Mouse (Mus musculus): ENCODE results near the gene Klhdc7b.

The Klhdc7b gene

DNA sequence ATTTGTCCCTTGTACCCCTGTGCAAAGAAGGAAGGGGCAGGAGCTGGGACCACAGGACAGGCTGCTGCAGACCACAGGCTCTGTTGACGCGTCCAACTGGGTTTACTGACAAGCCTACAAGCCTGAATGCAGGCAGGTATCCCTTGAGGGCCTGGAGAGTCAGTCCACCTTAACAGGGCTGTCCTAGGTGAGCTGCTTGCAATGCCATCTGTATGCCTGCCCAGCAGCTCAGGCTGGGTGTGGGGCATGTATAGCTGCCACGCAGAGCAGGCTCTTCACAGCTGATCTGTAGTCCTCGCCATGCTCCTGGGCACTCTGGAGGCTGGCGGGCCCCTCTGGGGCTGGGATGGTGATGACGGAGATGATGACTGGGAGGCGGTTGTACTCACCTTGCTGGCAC lies at the start of gene Klhdc7b:
Gene Klhdc7b (plus strand): TSS at position 301 of the 400 bp plus-strand sequence.
- CTCF ChIA-PET = no interaction called here

DNA sequence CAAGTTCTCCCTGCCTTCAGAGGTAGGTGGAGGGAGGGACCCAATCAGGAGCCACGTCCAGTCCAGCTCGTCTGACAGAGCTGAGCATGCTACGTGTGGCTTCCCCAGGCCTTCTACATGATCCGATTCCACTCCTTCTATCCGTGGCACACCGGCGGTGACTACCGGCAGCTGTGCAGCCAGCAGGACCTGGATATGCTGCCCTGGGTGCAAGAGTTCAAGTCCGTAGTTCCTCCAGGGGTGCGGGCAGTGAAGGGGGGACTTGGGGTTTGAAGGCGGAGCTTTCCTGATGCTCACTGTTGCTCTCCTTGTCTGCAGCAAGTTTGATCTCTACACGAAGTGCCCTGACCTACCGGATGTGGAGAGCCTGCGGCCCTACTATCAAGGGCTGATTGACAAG lies 48.3 kb upstream of the Klhdc7b start:
- CTCF ChIA-PET = no interaction called here

- CTCF ChIA-PET = interaction anchor here (0.6 to 0.7 kb wide), 2 partner anchors 16 to 122 kb away, joined by 3 read pairs; no protein-coding TSS in a partner anchor
Measured at GRCm38 (mm10) chr15:89339696-89340095, 45.0 kb upstream of the Klhdc7b start.

GRCm38 (mm10) chr15:89340136-89340535 lies 44.6 kb upstream of the Klhdc7b start:
- CTCF ChIA-PET = no interaction called here

GRCm38 (mm10) chr15:89341678-89342077 lies 43.0 kb upstream of the Klhdc7b start:
- CTCF ChIA-PET = interaction anchor here (0.6 kb wide), 1 partner anchor 23 kb away, joined by 4 read pairs; no protein-coding TSS in a partner anchor

GRCm38 (mm10) chr15:89343325-89343724 lies 41.4 kb upstream of the Klhdc7b start:
- CTCF ChIA-PET = no interaction called here

GRCm38 (mm10) chr15:89350447-89350846 lies 34.3 kb upstream of the Klhdc7b start:
- CTCF ChIA-PET = no interaction called here

GRCm38 (mm10) chr15:89351302-89351701 lies 33.4 kb upstream of the Klhdc7b start:
- CTCF ChIA-PET = no interaction called here

DNA sequence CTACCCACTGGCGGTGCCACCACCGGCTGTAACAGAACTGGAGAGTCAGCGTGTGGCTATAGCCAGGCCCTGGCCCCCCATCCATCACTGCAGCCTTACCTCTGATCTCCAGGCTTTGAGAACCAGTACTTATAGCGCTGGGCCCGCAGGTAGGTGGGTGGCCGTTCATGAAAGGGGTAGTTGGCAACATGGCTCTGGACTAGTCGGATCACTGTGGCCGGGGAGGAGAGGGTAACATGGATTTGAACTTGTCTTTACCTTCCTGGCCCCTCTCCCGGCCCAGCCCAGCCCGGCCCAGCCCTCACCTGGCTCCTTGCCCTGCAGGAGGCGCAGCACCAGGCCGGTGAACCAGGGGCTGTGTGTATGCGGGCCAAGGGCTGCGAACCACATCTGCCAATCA lies 32.7 kb upstream of the Klhdc7b start:
- CTCF ChIA-PET = interaction anchor here (0.6 kb wide), 1 partner anchor 10 kb away, joined by 3 read pairs; no protein-coding TSS in a partner anchor

DNA sequence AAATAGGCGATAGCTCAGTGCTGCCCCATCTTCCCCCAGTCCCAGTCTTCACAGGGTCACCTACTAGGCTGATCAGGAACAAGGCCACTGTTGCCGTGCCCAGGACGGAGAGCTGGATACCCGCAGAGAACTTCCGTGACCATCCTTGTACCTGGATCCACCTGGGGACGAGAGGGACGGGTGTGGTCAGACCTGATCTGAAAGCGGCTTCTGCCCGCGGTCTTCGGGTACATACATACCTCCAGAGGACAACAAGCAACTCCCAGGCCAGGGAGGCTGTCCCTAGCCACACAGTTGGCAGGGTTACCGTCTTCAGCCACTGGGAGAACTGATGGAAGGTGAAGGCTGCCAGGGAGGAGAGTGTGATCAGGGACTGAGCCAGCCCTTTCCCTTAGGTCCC lies 31.9 kb upstream of the Klhdc7b start:
- CTCF ChIA-PET = interaction anchor here (0.6 kb wide), 1 partner anchor 9 kb away, joined by 3 read pairs; no protein-coding TSS in a partner anchor

DNA sequence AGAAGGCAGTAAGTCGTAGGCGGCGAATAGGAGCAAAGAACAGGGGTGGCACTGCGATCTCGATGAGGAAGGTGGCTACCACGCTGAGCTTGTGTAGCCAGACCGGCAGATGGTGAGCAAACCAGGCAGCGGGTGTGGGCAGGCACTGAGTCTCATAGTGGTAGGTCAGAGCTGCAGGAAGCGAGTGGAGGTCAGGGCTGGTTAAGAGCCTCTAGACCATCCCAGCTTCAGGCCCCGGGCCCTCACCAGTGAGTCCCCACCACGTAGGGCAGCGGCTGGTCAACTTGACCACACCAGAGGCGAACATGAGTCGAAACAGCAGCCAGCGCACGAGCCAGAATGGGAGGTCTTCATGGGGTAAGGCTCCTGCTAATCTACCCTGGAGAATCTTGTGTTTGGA lies 30.9 kb upstream of the Klhdc7b start:
- CTCF ChIA-PET = no interaction called here

DNA sequence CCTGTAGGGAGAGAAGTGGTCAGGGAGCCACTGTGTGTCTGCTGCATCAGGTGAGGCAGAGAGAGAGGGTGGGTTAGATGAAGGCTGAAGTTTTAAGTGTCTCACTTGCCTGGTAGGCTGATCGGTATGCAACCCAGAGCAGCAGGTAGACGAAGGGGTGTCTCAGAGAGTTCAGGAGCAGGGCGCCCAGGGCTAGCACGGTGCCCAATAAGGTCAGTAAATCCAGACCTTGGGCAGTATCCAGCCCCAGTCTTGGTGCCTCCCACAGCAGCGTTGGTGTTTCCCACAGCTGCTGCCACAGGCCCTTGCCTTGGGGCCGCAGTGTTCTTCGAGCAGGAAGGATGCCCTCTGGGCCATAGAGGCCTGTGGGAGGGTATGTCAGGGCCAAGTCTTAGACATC lies 30.3 kb upstream of the Klhdc7b start:
- CTCF ChIA-PET = no interaction called here

DNA sequence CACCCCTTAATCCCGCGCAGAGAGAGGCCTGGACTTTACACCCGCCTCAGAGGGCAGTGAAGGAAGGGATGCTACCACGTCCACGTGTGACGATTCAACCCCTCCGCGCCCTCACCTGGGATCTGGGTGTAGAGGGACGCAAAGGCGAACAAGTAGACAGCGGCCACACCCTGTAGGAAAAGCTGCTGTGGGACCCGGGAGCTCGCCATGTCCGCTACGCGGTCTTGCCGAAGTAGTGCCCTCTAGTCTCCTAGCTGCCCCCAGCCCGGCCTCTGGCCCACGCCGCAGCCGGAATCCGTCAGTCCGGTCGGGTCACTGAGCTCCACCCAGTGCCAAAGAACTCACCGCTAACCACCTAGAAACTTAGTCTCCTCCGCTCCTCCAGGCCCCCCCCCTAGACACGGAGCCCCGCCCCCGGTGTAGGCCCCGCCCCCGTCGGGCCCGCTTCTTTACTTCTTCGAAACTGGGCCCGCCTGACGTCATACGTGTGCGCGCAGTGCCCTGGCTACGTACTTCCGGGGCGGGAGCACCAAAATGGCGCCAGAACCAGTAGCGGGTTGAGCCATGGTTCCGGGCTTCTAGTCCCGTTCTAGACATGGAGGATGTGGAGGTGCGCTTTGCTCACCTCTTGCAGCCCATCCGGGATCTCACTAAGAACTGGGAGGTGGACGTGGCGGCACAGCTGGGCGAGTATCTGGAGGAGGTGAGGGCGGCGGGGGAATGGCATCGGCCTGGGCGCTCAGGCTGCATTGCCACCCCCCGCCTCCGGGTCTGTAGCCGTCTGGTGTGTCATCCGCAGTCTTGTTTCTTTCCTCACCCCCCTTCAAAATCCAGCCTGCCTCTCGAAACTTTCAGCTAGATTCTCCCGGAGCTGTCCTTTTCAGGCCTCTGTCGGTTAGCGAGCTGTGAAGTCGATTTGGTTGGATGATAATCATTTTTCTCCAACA lies 29.2 kb upstream of the Klhdc7b start, which contains the start of the genes Lmf2 and Ncaph2:
Gene Lmf2 (minus strand): TSS at position 419 of the 947 bp plus-strand sequence.
Gene Ncaph2 (plus strand): TSS at position 479 of the 947 bp plus-strand sequence.
- CTCF ChIA-PET = interaction anchor here (1.0 kb wide), 1 partner anchor 225 kb away, joined by 4 read pairs; no protein-coding TSS in a partner anchor

- CTCF ChIA-PET = no interaction called here
Measured at GRCm38 (mm10) chr15:89356372-89356771, 28.3 kb upstream of the Klhdc7b start.

GRCm38 (mm10) chr15:89358784-89359183 lies 25.9 kb upstream of the Klhdc7b start:
- CTCF ChIA-PET = interaction anchor here (0.7 kb wide), 1 partner anchor 367 kb away, joined by 3 read pairs; no protein-coding TSS in a partner anchor

DNA sequence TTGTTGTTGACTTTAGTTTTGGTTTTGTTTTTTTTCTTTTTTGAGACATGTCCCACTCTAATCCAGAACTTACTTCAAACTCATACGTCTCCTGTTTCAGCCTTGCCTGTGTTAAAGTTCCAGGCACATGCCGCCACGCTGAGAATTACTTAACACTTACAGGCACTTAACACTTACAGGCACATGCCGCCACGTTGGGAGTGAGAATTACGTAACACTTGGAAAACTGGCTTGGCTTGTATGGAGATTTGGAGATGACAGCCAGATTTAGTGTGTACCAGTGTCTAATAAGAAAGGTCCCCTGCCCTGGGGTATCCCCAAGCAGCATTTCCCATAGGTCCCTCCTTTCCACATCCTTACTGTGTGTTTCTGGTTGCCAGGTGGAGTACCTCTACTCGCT lies 21.7 kb upstream of the Klhdc7b start:
- CTCF ChIA-PET = no interaction called here

DNA sequence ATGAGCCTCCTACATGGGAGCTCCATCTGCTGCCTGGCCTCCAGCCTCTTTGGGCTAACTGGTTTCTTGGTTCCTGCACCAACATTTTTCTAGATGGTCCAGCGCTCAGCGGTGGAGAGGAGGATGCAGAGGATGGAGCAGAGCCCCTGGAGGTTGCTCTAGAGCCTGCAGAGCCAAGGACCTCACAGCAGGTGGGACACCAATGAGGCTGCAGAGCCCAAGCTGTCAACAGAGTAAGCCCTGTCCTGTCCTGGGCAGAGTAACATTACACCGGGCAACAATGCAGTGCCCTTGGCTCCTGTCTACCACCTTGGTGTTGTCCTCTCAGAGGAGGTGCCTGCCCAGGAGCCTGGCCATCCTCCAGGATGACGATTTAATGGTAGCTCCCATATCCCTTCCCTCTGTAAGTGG lies 19.6 kb upstream of the Klhdc7b start:
- CTCF ChIA-PET = no interaction called here

DNA sequence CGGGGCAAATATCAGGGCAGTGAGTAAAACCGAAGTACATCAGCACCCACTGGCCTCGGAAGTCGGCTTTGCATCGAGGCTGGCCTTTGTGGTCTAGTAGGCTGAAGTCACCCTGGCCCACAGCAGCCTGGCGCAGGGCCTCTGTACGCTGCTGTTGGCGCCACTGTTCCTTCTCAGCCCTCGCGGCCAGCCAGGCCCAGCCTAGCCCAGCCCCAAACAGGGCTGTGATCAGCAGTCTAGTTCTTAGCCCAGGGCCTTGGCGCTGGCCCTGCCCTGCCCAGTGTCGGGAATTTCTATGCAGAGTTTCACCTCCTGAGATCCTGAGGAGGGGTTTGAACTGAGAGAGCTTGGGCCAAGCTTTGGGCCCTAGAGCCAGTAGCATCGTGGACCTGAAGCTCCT lies 12.6 kb upstream of the Klhdc7b start:
- CTCF ChIA-PET = interaction anchor here (0.6 kb wide), 1 partner anchor 212 kb away, joined by 4 read pairs; no protein-coding TSS in a partner anchor

DNA sequence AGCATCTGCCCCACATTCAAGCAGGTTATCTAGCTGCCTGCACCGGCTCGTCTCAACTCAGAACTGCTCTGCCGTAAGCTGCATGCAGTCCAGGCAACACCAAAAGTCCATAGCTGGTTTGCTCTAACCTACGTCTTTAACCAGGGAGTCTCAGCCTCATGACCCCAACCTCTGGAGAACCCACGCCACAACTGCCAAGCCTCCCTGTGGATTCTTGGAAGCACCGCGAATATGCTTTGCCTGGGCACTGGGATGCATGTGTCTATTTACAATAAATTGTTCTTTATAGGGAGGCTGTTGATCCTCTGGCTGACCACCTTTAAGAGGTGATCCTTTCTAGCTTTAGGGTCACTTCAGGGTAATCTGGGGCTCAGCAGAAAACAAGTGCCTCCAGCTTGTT lies 12.2 kb upstream of the Klhdc7b start:
- CTCF ChIA-PET = interaction anchor here (0.5 kb wide), 1 partner anchor 104 kb away, joined by 4 read pairs; no protein-coding TSS in a partner anchor

DNA sequence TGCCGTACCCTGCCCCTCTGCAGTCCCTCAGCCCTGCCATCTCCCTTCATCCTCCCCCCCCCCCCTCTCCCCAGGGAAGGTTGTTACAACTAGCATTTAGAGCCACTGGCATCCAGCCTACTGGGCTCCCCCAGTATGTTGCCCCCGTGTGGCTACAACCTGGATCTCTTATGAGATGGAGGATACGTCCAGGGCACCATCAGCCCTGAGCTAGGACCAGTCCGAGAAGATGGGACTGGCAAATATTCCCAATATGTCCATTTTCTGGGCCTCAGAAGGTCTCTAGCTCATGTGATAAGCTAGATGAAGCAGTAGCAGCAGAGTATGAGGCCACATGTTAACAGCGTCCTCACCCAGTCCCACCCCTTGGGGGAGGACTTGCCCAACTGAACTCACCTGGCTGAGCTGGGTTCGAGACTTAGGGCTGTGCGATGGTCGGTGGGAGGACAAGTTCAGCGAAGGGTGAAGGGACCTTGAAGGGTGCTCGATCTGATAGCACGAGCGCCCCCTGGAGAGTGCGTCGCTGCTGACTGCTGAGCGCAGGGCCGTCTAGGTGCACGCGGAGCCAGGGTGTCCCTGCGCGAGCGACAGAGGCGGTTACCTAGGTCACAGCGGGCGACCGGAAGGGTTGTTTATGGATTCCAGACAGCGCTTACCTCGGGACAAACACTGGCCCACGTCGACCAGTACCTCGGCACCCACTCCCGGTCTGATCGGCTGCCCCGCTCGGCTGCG lies 11.5 kb upstream of the Klhdc7b start:
- CTCF ChIA-PET = interaction anchor here (0.5 to 1.1 kb wide), 4 partner anchors 15 to 181 kb away, joined by 3 to 13 read pairs (median 4); no protein-coding TSS in a partner anchor

GRCm38 (mm10) chr15:89373762-89374248 lies 10.9 kb upstream of the Klhdc7b start, which contains the start of gene Sco2:
Gene Sco2, minus strand, starts transcription at chr15:89373846.
- CTCF ChIA-PET = interaction anchor here (0.6 to 1.1 kb wide), 2 partner anchors 16 to 58 kb away, joined by 3 to 5 read pairs; no protein-coding TSS in a partner anchor

- CTCF ChIA-PET = interaction anchor here (1.1 kb wide), 1 partner anchor 58 kb away, joined by 3 read pairs; no protein-coding TSS in a partner anchor
Measured at GRCm38 (mm10) chr15:89374340-89374739, 10.4 kb upstream of the Klhdc7b start.

All from spleen, embryonic (tissue).